Mouse (Mus musculus): ENCODE results near the gene Akp3. TPM values are rescaled to one million over a fixed set of nuclear protein-coding genes. Genes with fewer than 3 reads are reported as not detected.

Akp3 gene
- total RNA-seq, 1 experiment from 2014 or later, result not detected

DNA sequence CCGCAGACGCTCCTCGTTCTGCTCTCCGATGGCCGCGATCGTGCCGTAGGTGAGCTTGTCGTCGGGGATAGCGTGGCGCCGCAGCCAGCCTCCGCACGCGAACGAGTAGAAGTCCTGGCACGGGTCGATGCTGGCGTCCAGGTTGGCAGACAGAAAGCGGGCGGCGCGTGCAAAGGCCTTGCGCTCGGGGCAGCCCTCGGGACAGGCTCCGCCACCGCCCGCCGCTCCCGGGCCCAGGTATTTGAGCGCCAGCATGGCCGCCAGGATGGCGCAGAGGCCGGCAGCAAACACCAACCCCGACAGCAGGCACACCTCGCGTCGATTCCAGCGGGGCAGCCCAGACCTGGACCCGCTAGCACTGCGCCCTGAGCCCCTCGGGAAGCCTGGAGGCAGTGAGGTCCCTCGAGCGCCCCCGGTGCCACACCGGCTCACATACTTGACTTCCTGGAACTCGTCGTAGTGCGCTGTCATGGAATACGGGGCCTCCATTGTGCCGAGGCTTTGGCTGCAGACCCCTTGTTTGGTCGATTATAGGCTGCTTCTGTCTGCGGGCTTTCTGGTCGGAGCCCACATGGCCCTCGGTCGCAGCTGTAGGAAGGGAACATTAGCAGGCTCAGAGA lies 29.8 kb downstream of the Akp3 start:
- DNase-seq, result no peak

DNA sequence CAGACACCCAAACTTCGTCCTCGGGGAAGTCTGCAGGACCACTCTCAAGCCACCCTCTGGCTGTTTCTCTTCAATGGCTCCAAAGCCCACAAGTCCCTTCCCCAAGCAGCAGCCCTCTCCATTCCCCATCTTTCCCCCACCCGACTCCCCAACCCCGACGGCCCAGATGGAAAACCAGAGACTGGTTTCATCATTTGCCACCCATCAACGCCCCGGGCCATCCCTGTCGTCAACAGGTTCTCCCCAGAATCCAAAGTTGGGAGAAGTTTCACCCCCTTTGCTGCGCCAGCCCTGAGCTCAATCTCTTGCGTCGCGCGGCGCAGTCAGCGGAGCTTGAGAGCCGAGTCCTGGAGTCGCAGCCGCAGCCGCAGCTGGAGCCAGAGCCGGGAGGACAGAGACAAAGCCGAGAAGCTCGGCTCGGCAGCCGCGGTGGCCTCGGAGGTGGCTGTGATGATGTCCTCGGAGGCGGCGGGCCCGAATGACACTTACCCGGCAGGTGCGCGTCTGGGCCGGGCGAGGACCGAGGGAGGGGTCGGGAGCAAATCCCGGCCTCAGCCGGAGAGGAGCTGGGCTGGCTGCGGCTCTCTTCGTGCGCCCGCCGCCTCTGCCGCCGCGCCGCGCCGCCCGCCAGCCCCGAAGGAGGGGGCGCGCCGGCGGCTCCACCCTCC lies 30.9 kb downstream of the Akp3 start:
- DNase-seq, result peak; percentile 38

DNA sequence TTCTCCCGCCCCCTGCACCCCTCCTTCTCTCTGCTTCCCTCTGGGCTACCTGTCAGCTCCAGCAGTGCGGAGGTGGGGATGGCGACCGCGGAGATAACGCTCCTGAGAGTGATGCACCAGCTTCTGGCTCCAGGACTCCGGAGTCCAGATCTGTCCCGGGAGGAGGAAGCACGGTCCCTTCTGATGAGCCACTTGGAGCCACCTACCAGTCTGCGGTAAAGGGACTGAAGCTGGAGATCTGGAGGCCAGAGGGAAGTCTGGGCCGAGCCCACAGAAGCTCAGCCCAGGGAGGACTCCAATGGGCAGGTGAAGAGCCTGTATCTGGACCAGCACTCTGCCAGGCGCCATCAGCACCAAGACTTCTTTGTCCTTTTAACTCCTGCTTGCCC lies 31.4 kb downstream of the Akp3 start, which contains the start of gene Ecel1:
TSS of gene Ecel1 (minus strand) at position 323 of the 389 bp plus-strand sequence.
- DNase-seq, result no peak

DNA sequence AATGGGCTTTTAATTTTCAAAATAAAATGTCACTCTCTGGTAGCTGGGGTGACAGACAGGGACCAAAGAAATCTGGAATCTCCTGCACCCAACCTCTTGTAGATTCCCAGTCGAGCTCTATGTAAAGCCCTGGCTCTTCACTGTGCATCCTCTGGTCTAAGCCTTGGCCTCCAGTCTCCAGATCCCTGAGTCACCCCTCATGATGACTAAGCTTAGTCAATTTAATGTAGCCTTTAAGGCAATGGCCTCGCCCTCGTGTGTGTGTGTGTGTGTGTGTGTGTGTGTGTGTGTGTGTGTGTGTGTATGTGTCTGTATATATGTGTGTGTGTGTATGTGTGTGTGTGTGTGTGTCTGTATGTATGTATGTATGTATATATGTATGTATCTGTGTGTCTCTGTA lies 34.6 kb downstream of the Akp3 start:
- DNase-seq, result peak; percentile 49

DNA sequence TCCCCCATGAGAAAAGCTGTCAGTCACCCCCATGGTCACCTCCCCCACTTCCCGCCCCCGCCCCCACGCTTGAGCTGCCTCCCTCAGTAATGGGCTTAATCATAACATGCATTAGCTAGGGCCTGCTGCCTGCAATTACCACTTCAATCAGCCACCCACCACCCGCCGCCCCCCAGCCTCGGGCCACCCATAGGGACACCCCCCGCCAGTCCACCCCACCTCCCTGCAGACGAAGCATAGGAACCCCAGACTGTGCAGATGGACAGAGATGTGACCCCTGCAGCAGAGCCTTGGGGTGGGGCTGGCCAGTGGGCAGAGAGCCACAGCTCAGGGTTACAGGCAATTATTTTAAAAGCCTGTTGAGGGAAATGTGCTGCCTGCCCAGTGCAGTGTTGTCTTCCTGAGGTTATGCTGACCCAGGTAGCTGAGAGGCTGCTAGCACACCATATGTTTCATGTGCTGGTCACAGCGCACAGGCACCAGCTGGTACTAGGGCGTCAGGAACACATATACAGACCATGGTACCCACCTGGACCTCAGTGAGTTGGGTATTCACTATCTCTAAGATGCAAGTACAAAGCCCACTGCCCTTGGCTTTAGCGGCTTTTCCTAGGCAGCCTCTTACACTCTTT lies 39.5 kb downstream of the Akp3 start:
- DNase-seq, result no peak

DNA sequence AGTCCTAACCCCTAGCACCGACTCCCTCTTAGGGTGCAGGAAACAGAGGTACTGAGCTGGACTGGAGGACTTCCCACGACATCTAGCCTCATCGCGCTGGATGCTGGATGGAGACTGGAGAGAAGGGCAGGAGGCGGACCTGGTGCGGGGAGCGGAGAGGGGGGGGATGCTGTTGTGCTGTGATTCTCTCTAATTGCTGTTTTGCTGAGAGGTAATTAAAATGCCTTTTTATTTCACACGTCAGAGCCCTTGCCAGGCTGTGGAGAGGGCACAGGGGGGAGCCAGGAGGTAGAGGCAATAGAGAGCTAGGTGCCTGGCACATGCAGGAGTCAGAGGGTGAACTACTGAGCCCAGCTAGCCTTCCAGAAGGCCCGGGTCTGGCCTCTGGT lies 40.0 kb downstream of the Akp3 start:
- no peak for DNase-seq

DNA sequence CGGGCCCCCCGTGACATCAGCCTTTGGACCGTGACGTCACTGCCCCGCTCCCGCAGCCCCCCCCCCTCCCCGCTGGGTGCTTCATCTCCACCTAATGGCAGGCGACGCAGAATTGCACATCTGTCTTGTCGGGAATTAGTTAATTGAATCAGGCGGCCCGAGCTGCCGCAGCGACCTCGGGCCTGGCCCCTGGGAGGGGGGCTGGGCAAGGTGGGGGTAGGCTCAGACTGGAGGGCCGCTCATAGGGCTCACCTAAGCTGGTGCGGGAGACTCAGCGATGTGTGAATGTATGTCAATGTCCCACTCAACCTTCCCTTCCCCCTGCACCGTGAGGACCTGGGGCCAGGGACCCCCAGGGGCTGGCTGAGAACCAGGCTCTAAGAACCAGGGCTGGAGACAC lies 45.7 kb downstream of the Akp3 start:
- no peak for DNase-seq

DNA sequence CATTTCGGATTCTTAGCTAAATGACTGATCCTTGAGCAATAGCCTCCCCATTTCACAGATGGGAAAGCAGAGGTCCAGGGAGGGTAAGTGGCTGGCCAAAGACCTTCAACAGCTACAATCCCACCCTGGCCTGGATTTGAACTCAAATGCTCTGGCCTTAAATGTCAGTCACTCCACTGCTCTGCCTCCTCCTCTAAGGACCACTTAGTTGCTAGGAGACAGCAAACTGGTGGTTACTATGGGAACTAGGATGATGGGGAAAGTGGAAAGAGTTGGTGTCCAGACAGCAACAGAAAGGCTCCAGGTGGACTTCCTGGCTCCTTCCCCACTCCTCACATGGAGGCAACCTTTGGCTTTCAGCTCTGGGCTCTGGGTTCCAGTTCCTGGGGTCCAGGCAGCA lies 46.5 kb downstream of the Akp3 start:
- DNase-seq, result no peak

DNA sequence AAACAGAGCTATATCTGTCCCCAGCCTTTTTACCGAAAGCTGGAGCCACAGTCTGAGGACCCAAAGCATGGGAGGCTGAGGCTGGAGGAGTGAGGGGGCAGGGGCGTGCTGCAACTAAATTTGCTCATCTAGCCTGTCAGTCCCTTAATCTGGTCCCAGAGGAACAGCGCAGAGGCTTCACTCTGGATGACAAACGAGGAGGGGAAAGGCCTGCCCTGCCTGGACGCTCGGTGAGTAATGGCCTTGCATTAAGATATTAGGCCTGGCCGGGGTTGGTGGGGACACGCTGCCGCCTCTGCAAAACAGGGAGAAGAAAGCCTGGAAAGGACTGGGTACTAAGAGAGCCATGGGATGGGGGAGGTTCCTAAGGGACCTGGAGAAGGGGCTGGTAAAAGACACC lies 47.5 kb downstream of the Akp3 start:
- DNase-seq, result peak; percentile 58

DNA sequence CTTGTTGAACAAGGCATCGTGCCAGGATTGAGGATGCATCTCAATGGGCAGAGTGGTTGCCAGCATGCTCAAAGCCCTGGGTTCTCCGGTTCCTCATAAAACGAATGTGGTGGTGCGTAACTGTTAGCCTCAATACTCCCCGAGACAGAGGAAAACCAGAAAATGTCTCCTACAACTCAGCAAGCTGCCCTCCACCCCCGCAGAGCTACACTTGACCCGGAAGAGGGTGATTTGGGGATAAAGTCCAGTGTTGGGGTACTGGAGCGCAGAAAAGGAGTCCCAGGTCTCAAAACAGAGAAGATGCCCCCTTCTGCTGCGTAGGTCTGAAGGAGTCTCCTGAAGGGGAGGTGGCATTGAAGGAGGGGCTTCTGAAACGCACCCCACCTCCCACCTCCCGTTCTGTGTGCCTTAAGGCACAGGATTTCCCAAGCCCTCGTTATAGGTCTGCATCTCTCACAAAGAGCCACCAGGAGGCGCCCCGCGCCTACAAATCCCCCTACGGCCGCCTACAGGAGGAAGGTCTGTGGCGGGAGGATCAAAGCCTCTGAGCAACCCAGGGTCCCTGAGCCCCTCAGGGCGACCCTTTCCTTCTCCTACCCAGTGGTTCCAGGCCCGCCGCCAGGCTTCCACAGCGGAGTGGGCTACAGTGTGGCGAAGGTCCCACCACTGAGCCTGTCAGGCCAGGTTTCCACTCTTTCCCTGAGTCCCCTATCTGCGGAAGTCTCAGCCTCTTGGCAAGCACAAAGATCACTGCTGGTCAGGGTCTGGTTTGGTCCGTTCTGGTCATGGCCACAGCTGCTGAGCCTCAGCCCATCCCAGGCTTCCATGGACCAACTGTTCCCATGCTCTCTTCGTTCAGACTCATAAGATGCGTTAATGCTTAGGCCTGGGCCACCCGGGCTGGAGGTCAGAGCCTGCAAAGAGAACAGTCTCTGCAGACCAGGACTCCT lies 49.5 kb downstream of the Akp3 start:
- peak; percentile 83 for DNase-seq

DNA sequence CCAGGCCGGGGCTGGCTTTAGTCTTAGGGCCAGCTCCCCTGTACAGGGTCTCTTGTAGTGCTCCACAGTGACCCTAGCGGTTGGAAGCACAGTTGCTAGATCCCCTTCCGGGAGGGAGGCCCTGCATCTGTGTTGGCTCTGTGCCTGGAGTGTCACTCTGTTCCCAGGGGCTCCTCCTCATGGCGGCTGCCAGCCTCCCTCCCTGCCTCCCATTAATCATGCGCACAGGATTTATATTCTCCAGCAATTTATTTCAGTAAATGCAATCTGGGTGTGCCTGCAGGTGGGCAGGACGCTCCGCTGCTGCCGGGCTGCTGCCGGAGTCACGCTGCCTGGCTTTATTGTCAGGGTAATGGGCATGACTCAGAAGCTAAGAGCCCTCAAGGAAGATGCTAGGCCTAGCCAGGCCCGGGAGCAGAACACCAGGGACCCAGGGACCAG lies 51.1 kb downstream of the Akp3 start:
- DNase-seq, result peak; percentile 76

Other genes with a start within 250 kb of the Akp3 start
- gene Alppl2, start 35.0 kb upstream of the Akp3 start, total RNA-seq (2021), result not detected in 2 replicates
- not detected in 2 replicates for gene Alpi, start 23.4 kb upstream of the Akp3 start, total RNA-seq (2021)
- 0.70 and 2.6 TPM in 2 replicates for gene Ecel1, start 31.5 kb downstream of the Akp3 start, total RNA-seq (2021)
- gene Prss56, start 58.3 kb downstream of the Akp3 start, total RNA-seq (2021), result not detected in 2 replicates
- gene Chrnd, start 65.6 kb downstream of the Akp3 start, total RNA-seq (2021), result not detected in 2 replicates
- gene Chrng, start 79.7 kb downstream of the Akp3 start, total RNA-seq (2021), result not detected in 2 replicates
- gene Eif4e2, start 88.9 kb downstream of the Akp3 start, total RNA-seq (2021), result 94.4 and 104 TPM in 2 replicates
- gene Efhd1, start 139.4 kb downstream of the Akp3 start, total RNA-seq (2021), result 245 and 250 TPM in 2 replicates
- 81.4 and 83.4 TPM in 2 replicates for gene Gigyf2, start 202.0 kb downstream of the Akp3 start, total RNA-seq (2021)